Mouse (Mus musculus) ES-Bruce4 (cell line): Measurements from ENCODE around the gene Gcsh.

Experiments used
- CTCF ChIP-seq: IDR thresholded peaks from one replicate; pipeline ENCODE4 v1.8.1; 2011; ENCODE audit warnings: low read depth, low read length
- EP300 ChIP-seq: IDR thresholded peaks from 2 replicates; pipeline ENCODE4 v1.6.1; 2011; ENCODE audit warnings: low read depth, low read length; ENCODE audit not compliant: insufficient read depth
- POLR2A ChIP-seq: IDR thresholded peaks from one replicate; pipeline ENCODE4 v1.8.1; 2011; ENCODE audit warnings: low read length; ENCODE audit not compliant: insufficient read depth

DNA sequence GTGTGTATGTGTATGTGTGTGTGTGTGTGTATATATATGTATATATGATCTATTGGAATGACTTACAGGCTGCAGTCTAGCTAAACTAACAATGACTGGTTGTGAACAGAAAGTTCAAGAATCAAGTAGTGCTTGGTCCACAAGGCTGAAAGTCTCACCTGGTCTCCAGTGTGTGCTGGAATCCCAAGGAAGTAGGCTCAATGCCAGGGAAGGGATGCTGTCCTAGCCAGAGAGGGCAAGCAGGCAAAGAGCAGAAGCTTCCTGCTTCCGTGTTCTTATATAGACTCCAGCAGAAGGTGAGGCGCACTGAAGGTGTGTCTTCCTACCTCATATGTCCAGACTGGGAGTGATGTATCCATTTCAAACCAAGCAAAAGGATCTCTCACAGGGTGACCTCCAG, 41.6 kb downstream of the Gcsh start:
- TF ChIP-seq CTCF (no peak), EP300 (no peak), POLR2A (no peak)
